Mouse (Mus musculus) kidney, embryonic 16.5 days (tissue): ENCODE measurements around the gene Bbs9. TPM values are rescaled to one million over a fixed set of nuclear protein-coding genes. Genes with fewer than 3 reads are reported as not detected.

Source experiments
- ATAC-seq: fragments of 200-750 bp; cut with Nextera tagmentation; 2 replicates; pipeline ENCODE4 v1.8.0; 2017; ENCODE audit warnings: moderate TSS enrichment; ENCODE audit not compliant: low FRiP score, low TSS enrichment
- H3K27ac ChIP-seq: fragments of 300-500 bp; sonication (generic); 2 replicates; pipeline ENCODE4 v1.5.1; 2014; ENCODE audit warnings: low read length
- H3K27me3 ChIP-seq: fragments of 300-500 bp; sonication (generic); 2 replicates; pipeline ENCODE4 v1.6.1; 2014; ENCODE audit warnings: low read length, control low read depth, mixed read lengths; ENCODE audit not compliant: insufficient read depth
- H3K36me3 ChIP-seq: fragments of 300-500 bp; sonication (generic); 2 replicates; pipeline ENCODE4 v1.6.1; 2014; ENCODE audit warnings: low read length, control low read depth, mixed read lengths; ENCODE audit not compliant: insufficient read depth
- H3K4me1 ChIP-seq: fragments of 300-500 bp; sonication (generic); 2 replicates; pipeline ENCODE4 v1.6.1; 2014; ENCODE audit warnings: low read length, control low read depth, mixed read lengths; ENCODE audit not compliant: insufficient read depth
- H3K4me2 ChIP-seq: fragments of 300-500 bp; sonication (generic); replicated peaks from 2 replicates; pipeline ENCODE4 v1.6.1; 2014; ENCODE audit warnings: low read depth, low read length
- H3K4me3 ChIP-seq: fragments of 300-500 bp; sonication (generic); 2 replicates; pipeline ENCODE4 v1.5.1; 2014; ENCODE audit warnings: mild to moderate bottlenecking, low read length
- H3K9ac ChIP-seq: fragments of 300-500 bp; sonication (generic); replicated peaks from 2 replicates; pipeline ENCODE4 v1.6.1; 2014; ENCODE audit warnings: low read length
- H3K9me3 ChIP-seq: fragments of 300-500 bp; sonication (generic); 2 replicates; pipeline ENCODE4 v1.6.1; 2016; ENCODE audit warnings: low read length, control low read depth
- WGBS: fragments of 180-500 bp; shearing (Covaris S2); extraction: QIAGEN DNeasy Blood & Tissue Kit; methylation state at CpG from one replicate; pipeline ENCODE4 v1.1.7; 2014; 5-methylcytosine and 5-hydroxymethylcytosine counted together
- polyA plus RNA-seq: library from polyadenylated mRNA; unstranded; fragments of >200 nt; fragmentation: Nextera tagmentation; extraction: Ambion mirVana; gene quantifications from 2 replicates; pipeline ENCODE4 v1.2.1, GENCODE M21; 2015

Bbs9 gene
- polyA plus RNA-seq, 1 experiment from 2014 or later = 12.2 TPM

- WGBS = 71% methylated on average over 4 of the region's 4 CpGs
- Histone ChIP-seq H3K4me1 (no peaks in the 10 kb centered on the region), H3K4me2 (no peak overlapping the region), H3K9ac (no peak overlapping the region), H3K4me3 (no peak overlapping the region), H3K27ac (no peak overlapping the region), H3K9me3 (no peaks in the 10 kb centered on the region), H3K27me3 (no peaks in the 10 kb centered on the region), H3K36me3 (no peaks in the 10 kb centered on the region)
- ATAC-seq = no peak
Observed at GRCm38 (mm10) chr9:22677997-22678396, 202.5 kb downstream of the Bbs9 start.

GRCm38 (mm10) chr9:22678496-22678895, 203.0 kb downstream of the Bbs9 start:
- 77% methylated on average over 4 of the region's 4 CpGs for WGBS
- ATAC-seq = no peak

GRCm38 (mm10) chr9:22679485-22679884, 204.0 kb downstream of the Bbs9 start:
- no peak overlapping the region for H3K4me3 ChIP-seq
- H3K9ac ChIP-seq = no peak overlapping the region
- H3K9me3 ChIP-seq = no peaks in the 10 kb centered on the region
- no peaks in the 10 kb centered on the region for H3K27me3 ChIP-seq
- H3K36me3 ChIP-seq = no peaks in the 10 kb centered on the region
- no peaks in the 10 kb centered on the region for H3K4me1 ChIP-seq
- H3K27ac ChIP-seq = no peak overlapping the region
- no peak overlapping the region for H3K4me2 ChIP-seq
- WGBS = 92% methylated on average over 4 of the region's 4 CpGs
- ATAC-seq = no peak

More at GRCm38 (mm10) chr9:22678496-22678895, 203.0 kb downstream of the Bbs9 start:
- Histone ChIP-seq H3K9me3 (no peaks in the 10 kb centered on the region), H3K36me3 (no peaks in the 10 kb centered on the region), H3K4me2 (no peak overlapping the region), H3K4me1 (no peaks in the 10 kb centered on the region), H3K27me3 (no peaks in the 10 kb centered on the region), H3K27ac (no peak overlapping the region), H3K9ac (no peak overlapping the region), H3K4me3 (no peak overlapping the region)

- no peak overlapping the region for H3K4me3 ChIP-seq
- H3K4me1 ChIP-seq = no peaks in the 10 kb centered on the region
- ATAC-seq = no peak
- H3K27ac ChIP-seq = no peak overlapping the region
- H3K4me2 ChIP-seq = no peak overlapping the region
- WGBS = 53% methylated on average over 12 of the region's 12 CpGs
- H3K9ac ChIP-seq = no peak overlapping the region
- no peaks in the 10 kb centered on the region for H3K27me3 ChIP-seq
- no peaks in the 10 kb centered on the region for H3K9me3 ChIP-seq
- H3K36me3 ChIP-seq = no peaks in the 10 kb centered on the region
Observed at GRCm38 (mm10) chr9:22680031-22680430, 204.5 kb downstream of the Bbs9 start.

GRCm38 (mm10) chr9:22680484-22680883, 205.0 kb downstream of the Bbs9 start:
- H3K4me2 ChIP-seq = no peak overlapping the region
- no peaks in the 10 kb centered on the region for H3K4me1 ChIP-seq
- H3K9ac ChIP-seq = no peak overlapping the region
- no peaks in the 10 kb centered on the region for H3K36me3 ChIP-seq
- no peak overlapping the region for H3K27ac ChIP-seq
- 66% methylated on average over 1 of the region's 1 CpGs for WGBS
- H3K27me3 ChIP-seq = no peaks in the 10 kb centered on the region
- no peak for ATAC-seq
- H3K9me3 ChIP-seq = no peaks in the 10 kb centered on the region
- no peak overlapping the region for H3K4me3 ChIP-seq

- WGBS = 57% methylated on average over 3 of the region's 3 CpGs
- no peaks in the 10 kb centered on the region for H3K36me3 ChIP-seq
- H3K9ac ChIP-seq = no peak overlapping the region
- no peak overlapping the region for H3K4me2 ChIP-seq
- no peaks in the 10 kb centered on the region for H3K27me3 ChIP-seq
- no peak for ATAC-seq
- H3K9me3 ChIP-seq = no peaks in the 10 kb centered on the region
- no peak overlapping the region for H3K4me3 ChIP-seq
- no peaks in the 10 kb centered on the region for H3K4me1 ChIP-seq
- no peak overlapping the region for H3K27ac ChIP-seq
Observed at GRCm38 (mm10) chr9:22683786-22684185, 208.3 kb downstream of the Bbs9 start.

GRCm38 (mm10) chr9:22686765-22687472, 211.4 kb downstream of the Bbs9 start:
- H3K27ac ChIP-seq = no peak overlapping the region
- whole genome bisulfite sequencing = 85% methylated on average over 6 of the region's 6 CpGs
- H3K4me3 ChIP-seq = no peak overlapping the region
- H3K27me3 ChIP-seq = no peaks in the 10 kb centered on the region
- H3K9me3 ChIP-seq = no peaks in the 10 kb centered on the region
- H3K9ac ChIP-seq = no peak overlapping the region
- ATAC-seq = no peak
- H3K36me3 ChIP-seq = no peaks in the 10 kb centered on the region
- H3K4me2 ChIP-seq = no peak overlapping the region
- no peaks in the 10 kb centered on the region for H3K4me1 ChIP-seq

- Histone ChIP-seq H3K9ac (no peak overlapping the region), H3K36me3 (no peaks in the 10 kb centered on the region), H3K9me3 (no peaks in the 10 kb centered on the region), H3K4me2 (no peak overlapping the region), H3K27me3 (no peaks in the 10 kb centered on the region), H3K27ac (no peak overlapping the region), H3K4me3 (no peak overlapping the region), H3K4me1 (no peaks in the 10 kb centered on the region)
- WGBS = 55% methylated on average over 7 of the region's 7 CpGs
- no peak for ATAC-seq
Observed at GRCm38 (mm10) chr9:22690234-22690633, 214.7 kb downstream of the Bbs9 start.

GRCm38 (mm10) chr9:22695392-22695791, 219.9 kb downstream of the Bbs9 start:
- Histone ChIP-seq H3K36me3 (no peaks in the 10 kb centered on the region), H3K9ac (no peak overlapping the region), H3K27ac (no peak overlapping the region), H3K9me3 (peaks cover 4% of the 10 kb centered on the region; the same call in 1 of the 2 replicates), H3K4me3 (no peak overlapping the region), H3K4me2 (no peak overlapping the region), H3K27me3 (no peaks in the 10 kb centered on the region), H3K4me1 (no peaks in the 10 kb centered on the region)
- 91% methylated on average over 4 of the region's 4 CpGs for WGBS
- ATAC-seq = no peak

- H3K27ac ChIP-seq = no peak overlapping the region
- no peak overlapping the region for H3K9ac ChIP-seq
- peaks cover 4% of the 10 kb centered on the region; the same call in 1 of the 2 replicates for H3K9me3 ChIP-seq
- H3K4me3 ChIP-seq = no peak overlapping the region
- 95% methylated on average over 7 of the region's 7 CpGs for WGBS
- no peaks in the 10 kb centered on the region for H3K4me1 ChIP-seq
- no peak for ATAC-seq
- no peak overlapping the region for H3K4me2 ChIP-seq
- H3K27me3 ChIP-seq = no peaks in the 10 kb centered on the region
- H3K36me3 ChIP-seq = no peaks in the 10 kb centered on the region
Observed at GRCm38 (mm10) chr9:22696809-22697374, 221.4 kb downstream of the Bbs9 start.
